Mouse (Mus musculus): ENCODE data around the gene Ifna2. TPM values are rescaled to one million over a fixed set of nuclear protein-coding genes. Genes with fewer than 3 reads are reported as not detected.

Ifna2 gene
- polyA plus RNA-seq, 1 experiment from 2014 or later = not detected

DNA sequence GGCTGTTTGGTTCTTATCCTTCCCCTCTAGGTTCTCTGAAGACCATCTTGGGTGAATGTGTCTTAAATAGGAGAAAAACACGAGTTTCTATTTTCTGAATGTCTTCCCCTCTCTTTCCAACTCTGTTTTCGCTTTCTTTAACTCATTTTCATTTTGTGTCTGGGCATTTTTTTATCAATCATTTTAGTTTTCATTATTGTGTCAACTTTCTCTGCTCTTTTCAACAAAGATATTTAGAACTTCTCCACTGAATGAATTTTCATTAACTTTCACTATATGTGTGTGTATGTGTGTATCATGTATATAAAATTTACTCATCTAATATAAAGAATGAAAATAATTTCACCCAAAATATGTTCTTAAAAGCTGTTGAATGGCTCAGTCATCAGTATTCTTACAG, 7.5 kb upstream of the Ifna2 start, which contains the start of gene Ifnab:
Gene Ifnab (minus strand): TSS at position 101 of the 400 bp plus-strand sequence.
- Histone ChIP-seq H3K27me3 (ENCODE audit: control insufficient read depth, insufficient read depth, low read length) (no peaks in the 10 kb centered on the region), H3K9me3 (ENCODE audit: control insufficient read depth, low read length) (no peaks in the 10 kb centered on the region), H3K4me2 (ENCODE audit: low read depth, low read length) (no peak within 1 kb of the TSS), H3K4me1 (ENCODE audit: control insufficient read depth, insufficient read depth, low read length) (no peaks in the 10 kb centered on the region), H3K36me3 (ENCODE audit: control insufficient read depth, insufficient read depth, low read length) (no peaks in the 10 kb centered on the region), H3K27ac (ENCODE audit: low read depth, low read length) (no peak within 1 kb of the TSS), H3K4me3 (ENCODE audit: low read depth, low read length) (no peak within 1 kb of the TSS), H3K9ac (replicated peaks; ENCODE audit: low read depth, low read length) (no peak within 1 kb of the TSS)
- 66% methylated on average over 2 of the region's 2 CpGs for WGBS
- no peak for ATAC-seq (ENCODE audit: low read depth)

DNA sequence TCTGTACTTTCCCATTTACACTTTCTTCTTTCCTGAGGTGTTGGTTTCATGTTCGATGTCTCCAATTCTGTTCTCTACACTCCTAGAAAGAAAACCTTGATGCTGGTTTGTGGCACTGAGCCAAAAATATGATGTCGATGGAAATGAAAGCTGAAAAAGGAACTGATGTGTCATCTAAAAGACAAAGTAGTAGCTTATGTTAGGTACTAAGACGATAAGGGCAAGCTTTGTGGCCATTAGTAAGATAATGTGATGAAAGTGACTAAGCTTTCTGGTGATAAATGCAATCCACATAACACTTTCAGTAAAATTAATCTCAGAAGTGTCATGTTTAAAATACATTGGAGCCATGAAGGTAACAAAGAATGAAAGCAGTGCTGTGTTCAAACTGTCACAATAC, 2.4 kb downstream of the Ifna2 start:
- no peak overlapping the region for H3K4me3 ChIP-seq (ENCODE audit: low read depth, low read length)
- no peaks in the 10 kb centered on the region for H3K36me3 ChIP-seq (ENCODE audit: control insufficient read depth, insufficient read depth, low read length)
- no peak overlapping the region for H3K9ac ChIP-seq (replicated peaks; ENCODE audit: low read depth, low read length)
- H3K4me2 ChIP-seq (ENCODE audit: low read depth, low read length) = no peak overlapping the region
- 84% methylated on average over 3 of the region's 3 CpGs for WGBS
- H3K9me3 ChIP-seq (ENCODE audit: control insufficient read depth, low read length) = no peaks in the 10 kb centered on the region
- no peak overlapping the region for H3K27ac ChIP-seq (ENCODE audit: low read depth, low read length)
- H3K27me3 ChIP-seq (ENCODE audit: control insufficient read depth, insufficient read depth, low read length) = no peaks in the 10 kb centered on the region
- no peak for ATAC-seq (ENCODE audit: low read depth)
- no peaks in the 10 kb centered on the region for H3K4me1 ChIP-seq (ENCODE audit: control insufficient read depth, insufficient read depth, low read length)

GRCm38 (mm10) chr4:88680362-88680761, 3.4 kb downstream of the Ifna2 start:
- Histone ChIP-seq H3K9me3 (ENCODE audit: control insufficient read depth, low read length) (no peaks in the 10 kb centered on the region), H3K27me3 (ENCODE audit: control insufficient read depth, insufficient read depth, low read length) (no peaks in the 10 kb centered on the region), H3K4me2 (ENCODE audit: low read depth, low read length) (no peak overlapping the region), H3K4me1 (ENCODE audit: control insufficient read depth, insufficient read depth, low read length) (no peaks in the 10 kb centered on the region), H3K36me3 (ENCODE audit: control insufficient read depth, insufficient read depth, low read length) (no peaks in the 10 kb centered on the region), H3K27ac (ENCODE audit: low read depth, low read length) (no peak overlapping the region), H3K9ac (replicated peaks; ENCODE audit: low read depth, low read length) (no peak overlapping the region), H3K4me3 (ENCODE audit: low read depth, low read length) (no peak overlapping the region)
- 51% methylated on average over 8 of the region's 8 CpGs for WGBS
- no peak for ATAC-seq (ENCODE audit: low read depth)

DNA sequence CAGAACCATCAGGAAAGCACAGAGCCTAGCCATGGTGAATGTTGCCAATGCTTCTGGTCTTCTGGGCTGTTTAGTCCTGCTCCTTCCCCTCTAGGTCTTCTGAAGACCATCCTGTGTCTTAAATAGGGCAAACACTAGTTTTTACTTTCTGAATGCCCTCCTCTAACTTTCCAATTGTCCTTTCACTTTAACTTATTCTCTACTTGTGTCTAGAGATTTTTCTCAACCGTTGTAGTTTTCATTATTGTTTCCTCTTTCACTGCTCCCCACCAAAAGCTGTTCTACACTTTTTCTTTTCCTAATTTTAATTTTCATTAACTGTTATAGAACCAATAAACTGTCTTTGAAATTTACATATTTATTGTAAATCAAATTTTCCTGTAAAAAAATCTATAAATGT, 6.9 kb downstream of the Ifna2 start, which contains the start of gene Ifna16:
Gene Ifna16 (minus strand): TSS at position 101 of the 400 bp plus-strand sequence.
- H3K9ac ChIP-seq (replicated peaks; ENCODE audit: low read depth, low read length) = no peak within 1 kb of the TSS
- no peaks in the 10 kb centered on the region for H3K27me3 ChIP-seq (ENCODE audit: control insufficient read depth, insufficient read depth, low read length)
- H3K27ac ChIP-seq (ENCODE audit: low read depth, low read length) = no peak within 1 kb of the TSS
- ATAC-seq (ENCODE audit: low read depth) = no peak
- no peak within 1 kb of the TSS for H3K4me3 ChIP-seq (ENCODE audit: low read depth, low read length)
- H3K36me3 ChIP-seq (ENCODE audit: control insufficient read depth, insufficient read depth, low read length) = no peaks in the 10 kb centered on the region
- WGBS = 86% methylated on average over 1 of the region's 1 CpGs
- no peaks in the 10 kb centered on the region for H3K4me1 ChIP-seq (ENCODE audit: control insufficient read depth, insufficient read depth, low read length)
- no peaks in the 10 kb centered on the region for H3K9me3 ChIP-seq (ENCODE audit: control insufficient read depth, low read length)
- no peak within 1 kb of the TSS for H3K4me2 ChIP-seq (ENCODE audit: low read depth, low read length)

DNA sequence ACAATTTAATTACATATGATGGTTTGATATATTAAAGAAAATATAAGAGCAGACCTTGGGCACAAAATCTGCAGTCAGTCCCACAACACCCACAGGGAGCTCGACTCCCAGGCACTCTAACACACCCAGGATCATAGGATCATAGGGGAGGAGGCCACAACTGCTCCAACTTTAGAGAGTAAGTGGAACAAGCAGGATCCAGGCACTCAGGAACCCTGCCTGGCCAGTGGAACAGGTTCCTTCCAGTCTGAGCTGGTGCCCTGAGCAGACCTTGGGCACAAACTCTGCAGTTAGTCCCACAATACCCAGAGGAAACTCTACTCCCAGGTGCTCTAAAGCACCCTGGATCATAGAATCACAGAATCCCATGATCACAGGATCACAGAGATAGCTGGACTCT, 28.3 kb downstream of the Ifna2 start:
- Histone ChIP-seq H3K27ac (ENCODE audit: low read depth, low read length) (no peak overlapping the region), H3K27me3 (ENCODE audit: control insufficient read depth, insufficient read depth, low read length) (no peaks in the 10 kb centered on the region), H3K4me3 (ENCODE audit: low read depth, low read length) (no peak overlapping the region), H3K4me1 (ENCODE audit: control insufficient read depth, insufficient read depth, low read length) (no peaks in the 10 kb centered on the region), H3K9me3 (ENCODE audit: control insufficient read depth, low read length) (no peaks in the 10 kb centered on the region), H3K36me3 (ENCODE audit: control insufficient read depth, insufficient read depth, low read length) (no peaks in the 10 kb centered on the region), H3K4me2 (ENCODE audit: low read depth, low read length) (no peak overlapping the region), H3K9ac (replicated peaks; ENCODE audit: low read depth, low read length) (no peak overlapping the region)
- ATAC-seq (ENCODE audit: low read depth) = no peak
- 63% methylated on average over 1 of the region's 1 CpGs for WGBS

- no peaks in the 10 kb centered on the region for H3K9me3 ChIP-seq (ENCODE audit: control insufficient read depth, low read length)
- no peaks in the 10 kb centered on the region for H3K4me1 ChIP-seq (ENCODE audit: control insufficient read depth, insufficient read depth, low read length)
- no peak overlapping the region for H3K9ac ChIP-seq (replicated peaks; ENCODE audit: low read depth, low read length)
- no peak overlapping the region for H3K27ac ChIP-seq (ENCODE audit: low read depth, low read length)
- H3K4me2 ChIP-seq (ENCODE audit: low read depth, low read length) = no peak overlapping the region
- no peak for ATAC-seq (ENCODE audit: low read depth)
- H3K36me3 ChIP-seq (ENCODE audit: control insufficient read depth, insufficient read depth, low read length) = no peaks in the 10 kb centered on the region
- 75% methylated on average over 3 of the region's 3 CpGs for WGBS
- H3K27me3 ChIP-seq (ENCODE audit: control insufficient read depth, insufficient read depth, low read length) = no peaks in the 10 kb centered on the region
- no peak overlapping the region for H3K4me3 ChIP-seq (ENCODE audit: low read depth, low read length)
Measured at GRCm38 (mm10) chr4:88653644-88654043, 30.1 kb downstream of the Ifna2 start.

DNA sequence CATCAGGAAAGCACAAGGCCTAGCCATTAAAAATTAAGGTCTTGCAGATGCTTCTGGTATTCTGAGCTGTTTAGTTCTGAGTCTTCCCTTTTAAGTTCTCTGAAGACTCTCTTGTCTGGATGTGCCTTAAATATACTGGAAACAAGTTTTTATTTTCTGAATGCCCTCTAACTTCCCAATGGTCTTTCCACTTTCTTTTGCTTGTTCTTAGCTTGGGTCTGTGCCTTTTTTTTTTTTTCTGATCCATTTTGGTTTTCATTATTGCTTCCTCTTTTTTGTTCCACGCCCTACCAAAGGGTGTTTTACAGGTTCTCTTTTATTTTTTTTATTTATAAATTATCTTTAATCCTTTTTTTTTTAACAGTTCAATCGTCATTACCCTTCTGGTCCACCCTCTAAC, 39.4 kb downstream of the Ifna2 start, which contains the start of gene Ifna13:
Gene Ifna13 (minus strand): TSS at position 101 of the 400 bp plus-strand sequence.
- H3K9ac ChIP-seq (replicated peaks; ENCODE audit: low read depth, low read length) = no peak within 1 kb of the TSS
- WGBS = 65% methylated on average over 2 of the region's 2 CpGs
- H3K9me3 ChIP-seq (ENCODE audit: control insufficient read depth, low read length) = no peaks in the 10 kb centered on the region
- ATAC-seq (ENCODE audit: low read depth) = no peak
- H3K36me3 ChIP-seq (ENCODE audit: control insufficient read depth, insufficient read depth, low read length) = no peaks in the 10 kb centered on the region
- no peak within 1 kb of the TSS for H3K4me3 ChIP-seq (ENCODE audit: low read depth, low read length)
- H3K4me2 ChIP-seq (ENCODE audit: low read depth, low read length) = no peak within 1 kb of the TSS
- no peak within 1 kb of the TSS for H3K27ac ChIP-seq (ENCODE audit: low read depth, low read length)
- no peaks in the 10 kb centered on the region for H3K27me3 ChIP-seq (ENCODE audit: control insufficient read depth, insufficient read depth, low read length)
- H3K4me1 ChIP-seq (ENCODE audit: control insufficient read depth, insufficient read depth, low read length) = no peaks in the 10 kb centered on the region

- 40% methylated on average over 2 of the region's 2 CpGs for WGBS
- H3K4me2 ChIP-seq (ENCODE audit: low read depth, low read length) = no peak overlapping the region
- no peak overlapping the region for H3K9ac ChIP-seq (replicated peaks; ENCODE audit: low read depth, low read length)
- H3K4me3 ChIP-seq (ENCODE audit: low read depth, low read length) = no peak overlapping the region
- H3K4me1 ChIP-seq (ENCODE audit: control insufficient read depth, insufficient read depth, low read length) = no peaks in the 10 kb centered on the region
- H3K27me3 ChIP-seq (ENCODE audit: control insufficient read depth, insufficient read depth, low read length) = no peaks in the 10 kb centered on the region
- H3K9me3 ChIP-seq (ENCODE audit: control insufficient read depth, low read length) = no peaks in the 10 kb centered on the region
- ATAC-seq (ENCODE audit: low read depth) = no peak
- H3K36me3 ChIP-seq (ENCODE audit: control insufficient read depth, insufficient read depth, low read length) = no peaks in the 10 kb centered on the region
- no peak overlapping the region for H3K27ac ChIP-seq (ENCODE audit: low read depth, low read length)
Measured at GRCm38 (mm10) chr4:88642526-88642925, 41.2 kb downstream of the Ifna2 start.

GRCm38 (mm10) chr4:88641077-88641831, 42.5 kb downstream of the Ifna2 start:
- Histone ChIP-seq H3K36me3 (ENCODE audit: control insufficient read depth, insufficient read depth, low read length) (no peaks in the 10 kb centered on the region), H3K9ac (replicated peaks; ENCODE audit: low read depth, low read length) (no peak overlapping the region), H3K4me1 (ENCODE audit: control insufficient read depth, insufficient read depth, low read length) (no peaks in the 10 kb centered on the region), H3K9me3 (ENCODE audit: control insufficient read depth, low read length) (no peaks in the 10 kb centered on the region), H3K27ac (ENCODE audit: low read depth, low read length) (no peak overlapping the region), H3K4me3 (ENCODE audit: low read depth, low read length) (peak overlapping the region; percentile 13; the same call in 1 of the 2 replicates), H3K27me3 (ENCODE audit: control insufficient read depth, insufficient read depth, low read length) (no peaks in the 10 kb centered on the region), H3K4me2 (ENCODE audit: low read depth, low read length) (peak overlapping the region; percentile 35)
- peak; percentile 96 for ATAC-seq (ENCODE audit: low read depth)
- WGBS = 18% methylated on average over 11 of the region's 11 CpGs
